Mouse (Mus musculus) hindbrain, embryonic 13.5 days (tissue): ENCODE measurements at regions not wholly inside any gene's neighbourhood (a gene's known extent, or its start where the extent isn't known, plus 50 kb on each side); places are given as distances from the start of the nearest gene placed in this dataset.
A peak's percentile ranks its signal among the peaks of the same experiment; 100 is the strongest.

Experiments
- ATAC-seq: fragments of 200-750 bp; cut with Nextera tagmentation; 2 replicates; pipeline ENCODE4 v1.8.0; 2017; ENCODE audit warnings: moderate TSS enrichment; ENCODE audit not compliant: low FRiP score
- H3K27ac ChIP-seq: fragments of 300-500 bp; sonication (generic); 2 replicates; pipeline ENCODE4 v1.5.1; 2015; ENCODE audit warnings: inconsistent platforms, mild to moderate bottlenecking, moderate library complexity
- H3K27me3 ChIP-seq: fragments of 300-500 bp; sonication (generic); 2 replicates; pipeline ENCODE4 v1.6.1; 2015; ENCODE audit warnings: mild to moderate bottlenecking, inconsistent platforms
- H3K36me3 ChIP-seq: fragments of 300-500 bp; sonication (generic); 2 replicates; pipeline ENCODE4 v1.6.1; 2015; ENCODE audit warnings: mild to moderate bottlenecking, inconsistent platforms
- H3K4me1 ChIP-seq: fragments of 300-500 bp; sonication (generic); replicated peaks from 2 replicates; pipeline ENCODE4 v1.6.1; 2015; ENCODE audit warnings: inconsistent platforms
- H3K4me2 ChIP-seq: fragments of 300-500 bp; sonication (generic); 2 replicates; pipeline ENCODE4 v1.6.1; 2015; ENCODE audit warnings: inconsistent platforms, mild to moderate bottlenecking, moderate library complexity
- H3K4me3 ChIP-seq: fragments of 300-500 bp; sonication (generic); 2 replicates; pipeline ENCODE4 v1.5.1; 2015; ENCODE audit warnings: mild to moderate bottlenecking, inconsistent platforms
- H3K9ac ChIP-seq: fragments of 300-500 bp; sonication (generic); 2 replicates; pipeline ENCODE4 v1.6.1; 2015; ENCODE audit warnings: mild to moderate bottlenecking, inconsistent platforms
- H3K9me3 ChIP-seq: fragments of 300-500 bp; sonication (generic); 2 replicates; pipeline ENCODE4 v1.6.1; 2016; ENCODE audit warnings: inconsistent platforms
- WGBS: fragments of 180-500 bp; shearing (Covaris S2); methylation state at CpG from one replicate; pipeline ENCODE4 v1.1.7; 2015; 5-methylcytosine and 5-hydroxymethylcytosine counted together

GRCm38 (mm10) chr15:88037606-88038005, 493.5 kb downstream of the Fam19a5 start:
- Histone ChIP-seq H3K4me1 (peaks cover 25% of the 10 kb centered on the region), H3K4me3 (no peak overlapping the region), H3K4me2 (no peak overlapping the region), H3K27me3 (0 out of 2 replicates have a peak, but pooled peaks cover 3% of the 10 kb centered on the region), H3K9ac (no peak overlapping the region), H3K27ac (peak overlapping the region; percentile 73; the same call in 1 of the 2 replicates), H3K9me3 (no peaks in the 10 kb centered on the region), H3K36me3 (no peaks in the 10 kb centered on the region)
- whole genome bisulfite sequencing: 88% methylated on average over 4 of the region's 4 CpGs
- no peak for ATAC-seq

GRCm38 (mm10) chr15:88042821-88043220, 498.7 kb downstream of the Fam19a5 start:
- H3K9ac ChIP-seq: no peak overlapping the region
- ATAC-seq: no peak
- no peaks in the 10 kb centered on the region for H3K9me3 ChIP-seq
- no peak overlapping the region for H3K4me3 ChIP-seq
- 93% methylated on average over 2 of the region's 2 CpGs for WGBS
- no peaks in the 10 kb centered on the region; the same call in 1 of the 2 replicates for H3K4me1 ChIP-seq
- no peak overlapping the region for H3K27ac ChIP-seq
- H3K36me3 ChIP-seq: no peaks in the 10 kb centered on the region
- 0 out of 2 replicates have a peak, but pooled peaks cover 3% of the 10 kb centered on the region for H3K27me3 ChIP-seq
- H3K4me2 ChIP-seq: no peak overlapping the region

- Histone ChIP-seq H3K27me3 (no peaks in the 10 kb centered on the region), H3K4me1 (peaks cover 12% of the 10 kb centered on the region; the same call in 1 of the 2 replicates), H3K27ac (no peak overlapping the region), H3K9me3 (no peaks in the 10 kb centered on the region), H3K4me2 (no peak overlapping the region), H3K36me3 (no peaks in the 10 kb centered on the region), H3K9ac (no peak overlapping the region), H3K4me3 (no peak overlapping the region)
- no peak for ATAC-seq
- WGBS: 72% methylated on average over 4 of the region's 4 CpGs
Observed at GRCm38 (mm10) chr15:88058071-88058470, 514.0 kb downstream of the Fam19a5 start.

GRCm38 (mm10) chr15:88060935-88061334, 516.8 kb downstream of the Fam19a5 start:
- H3K4me2 ChIP-seq: no peak overlapping the region
- ATAC-seq: no peak
- H3K27ac ChIP-seq: no peak overlapping the region
- WGBS: 88% methylated on average over 4 of the region's 4 CpGs
- H3K4me1 ChIP-seq: peaks cover 12% of the 10 kb centered on the region; the same call in 1 of the 2 replicates
- 0 out of 2 replicates have a peak, but pooled peaks cover 8% of the 10 kb centered on the region for H3K9me3 ChIP-seq
- H3K9ac ChIP-seq: no peak overlapping the region
- H3K27me3 ChIP-seq: no peaks in the 10 kb centered on the region
- no peak overlapping the region for H3K4me3 ChIP-seq
- no peaks in the 10 kb centered on the region for H3K36me3 ChIP-seq

DNA sequence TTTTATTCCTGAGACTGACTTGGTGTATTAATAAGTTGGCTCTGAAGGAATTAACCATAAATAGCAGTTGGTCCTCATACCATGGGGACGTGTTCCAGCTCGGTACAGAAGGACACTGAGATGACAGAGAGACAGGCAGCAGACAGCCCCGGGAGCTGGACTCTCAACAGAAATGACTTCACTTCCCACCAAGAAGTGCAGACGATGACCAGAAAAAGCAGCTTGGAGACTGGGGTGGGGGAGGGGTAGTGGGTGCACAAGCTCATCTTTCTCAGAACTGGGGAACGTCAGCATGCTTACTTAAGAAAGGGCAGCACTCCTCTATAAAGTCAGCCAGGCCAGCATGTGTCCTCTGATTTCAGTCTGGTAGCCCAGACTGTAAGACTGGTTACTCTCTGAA, 518.9 kb downstream of the Fam19a5 start:
- Histone ChIP-seq H3K9me3 (0 out of 2 replicates have a peak, but pooled peaks cover 8% of the 10 kb centered on the region), H3K36me3 (no peaks in the 10 kb centered on the region), H3K27me3 (no peaks in the 10 kb centered on the region), H3K27ac (no peak overlapping the region), H3K9ac (no peak overlapping the region), H3K4me1 (peaks cover 18% of the 10 kb centered on the region), H3K4me2 (no peak overlapping the region), H3K4me3 (no peak overlapping the region)
- WGBS: 73% methylated on average over 5 of the region's 5 CpGs
- no peak for ATAC-seq

DNA sequence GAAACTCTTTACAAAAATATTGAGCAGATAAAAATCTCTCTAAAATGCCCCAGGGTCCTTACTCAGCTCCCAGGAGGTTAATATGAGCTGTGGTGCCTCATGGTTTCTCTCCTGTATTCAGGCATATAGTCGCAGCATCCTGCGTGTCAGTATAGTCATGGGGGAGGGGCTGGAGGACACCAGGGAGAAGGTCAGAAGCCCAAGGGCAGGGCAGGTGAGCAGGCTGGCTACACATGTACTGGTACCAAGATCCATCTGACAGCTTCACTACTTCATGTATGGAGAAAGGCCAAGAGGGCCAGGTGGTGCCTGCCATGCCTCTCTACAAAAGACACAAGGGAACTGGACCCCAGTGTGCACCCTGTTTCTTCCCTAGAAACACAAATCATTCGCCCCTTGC, 524.4 kb downstream of the Fam19a5 start:
- ATAC-seq: no peak
- Histone ChIP-seq H3K9ac (no peak overlapping the region), H3K4me2 (no peak overlapping the region), H3K36me3 (no peaks in the 10 kb centered on the region), H3K27ac (no peak overlapping the region; the same call in 1 of the 2 replicates), H3K4me3 (no peak overlapping the region), H3K4me1 (peaks cover 22% of the 10 kb centered on the region), H3K9me3 (0 out of 2 replicates have a peak, but pooled peaks cover 8% of the 10 kb centered on the region), H3K27me3 (0 out of 2 replicates have a peak, but pooled peaks cover 11% of the 10 kb centered on the region)
- 55% methylated on average over 3 of the region's 3 CpGs for WGBS

GRCm38 (mm10) chr15:88072676-88073075, 527.4 kb upstream of the Zdhhc25 start:
- WGBS: 29% methylated on average over 1 of the region's 1 CpGs
- H3K9me3 ChIP-seq: no peaks in the 10 kb centered on the region
- peaks cover 16% of the 10 kb centered on the region; the same call in 1 of the 2 replicates for H3K27me3 ChIP-seq
- peaks cover 19% of the 10 kb centered on the region for H3K4me1 ChIP-seq
- H3K4me3 ChIP-seq: no peak overlapping the region
- ATAC-seq: no peak
- no peaks in the 10 kb centered on the region for H3K36me3 ChIP-seq
- H3K27ac ChIP-seq: no peak overlapping the region
- H3K9ac ChIP-seq: no peak overlapping the region
- no peak overlapping the region for H3K4me2 ChIP-seq

DNA sequence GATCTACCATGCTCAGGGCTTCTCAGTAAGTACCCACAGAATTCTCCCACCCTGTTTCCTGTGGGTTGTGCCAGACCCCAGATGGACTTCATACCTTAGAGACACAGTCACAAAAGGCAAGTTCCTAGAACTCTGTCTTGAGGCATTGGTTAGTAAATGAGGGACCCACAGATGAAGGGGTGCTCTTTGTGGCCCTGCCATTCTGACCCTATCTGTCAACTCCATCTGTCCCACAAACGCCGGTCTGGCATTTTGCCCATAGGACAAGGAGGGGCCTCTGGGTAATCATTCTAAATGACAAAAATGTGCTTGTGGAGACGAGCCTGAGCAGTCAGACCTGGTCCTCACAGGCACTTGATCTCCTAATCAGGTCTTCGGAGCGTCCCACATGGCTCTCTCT, 516.2 kb upstream of the Zdhhc25 start:
- Histone ChIP-seq H3K27me3 (peaks cover 4% of the 10 kb centered on the region; the same call in 1 of the 2 replicates), H3K27ac (no peak overlapping the region), H3K36me3 (no peaks in the 10 kb centered on the region), H3K9ac (no peak overlapping the region), H3K4me3 (no peak overlapping the region), H3K9me3 (no peaks in the 10 kb centered on the region), H3K4me1 (peaks cover 29% of the 10 kb centered on the region), H3K4me2 (no peak overlapping the region)
- 40% methylated on average over 5 of the region's 5 CpGs for WGBS
- no peak for ATAC-seq

- Histone ChIP-seq H3K9ac (no peak overlapping the region), H3K27ac (no peak overlapping the region), H3K4me1 (peaks cover 36% of the 10 kb centered on the region), H3K4me2 (no peak overlapping the region), H3K36me3 (no peaks in the 10 kb centered on the region), H3K4me3 (no peak overlapping the region), H3K9me3 (no peaks in the 10 kb centered on the region), H3K27me3 (0 out of 2 replicates have a peak, but pooled peaks cover 4% of the 10 kb centered on the region)
- ATAC-seq: no peak
- 61% methylated on average over 3 of the region's 3 CpGs for WGBS
Observed at GRCm38 (mm10) chr15:88085631-88086030, 514.5 kb upstream of the Zdhhc25 start.

- Histone ChIP-seq H3K9ac (no peak overlapping the region), H3K27me3 (no peaks in the 10 kb centered on the region), H3K9me3 (peaks cover 8% of the 10 kb centered on the region; the same call in 1 of the 2 replicates), H3K4me2 (no peak overlapping the region), H3K27ac (no peak overlapping the region), H3K4me3 (no peak overlapping the region), H3K4me1 (peaks cover 7% of the 10 kb centered on the region), H3K36me3 (no peaks in the 10 kb centered on the region)
- WGBS: 35% methylated on average over 4 of the region's 4 CpGs
- no peak for ATAC-seq
Observed at GRCm38 (mm10) chr15:88089486-88089885, 510.6 kb upstream of the Zdhhc25 start.

DNA sequence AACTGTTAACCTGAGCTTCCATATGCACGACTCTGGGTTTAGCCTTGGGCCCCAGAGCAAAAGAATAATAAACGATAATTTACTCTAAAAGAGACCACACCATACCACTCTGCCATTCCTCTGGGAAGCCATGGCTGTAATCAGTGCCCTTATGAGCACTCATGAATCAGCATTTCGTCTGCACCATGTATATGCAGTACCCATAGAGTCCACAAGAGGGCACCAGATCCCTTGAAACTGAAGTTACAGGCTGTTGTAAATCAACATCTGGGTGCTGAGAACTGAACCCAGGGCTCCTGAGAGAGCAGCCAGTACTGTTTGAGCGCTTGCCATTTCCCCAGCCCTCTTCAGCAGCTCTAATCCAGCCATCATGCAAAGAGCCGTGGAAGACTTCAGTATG, 508.7 kb upstream of the Zdhhc25 start:
- ATAC-seq: no peak
- no peak overlapping the region for H3K4me3 ChIP-seq
- no peak overlapping the region for H3K27ac ChIP-seq
- peaks cover 7% of the 10 kb centered on the region; the same call in 1 of the 2 replicates for H3K4me1 ChIP-seq
- no peaks in the 10 kb centered on the region for H3K27me3 ChIP-seq
- H3K9ac ChIP-seq: no peak overlapping the region
- no peaks in the 10 kb centered on the region for H3K36me3 ChIP-seq
- H3K9me3 ChIP-seq: peaks cover 8% of the 10 kb centered on the region; the same call in 1 of the 2 replicates
- WGBS: 94% methylated on average over 5 of the region's 5 CpGs
- no peak overlapping the region for H3K4me2 ChIP-seq

GRCm38 (mm10) chr15:88120376-88120775, 479.7 kb upstream of the Zdhhc25 start:
- Histone ChIP-seq H3K9me3 (no peaks in the 10 kb centered on the region), H3K9ac (no peak overlapping the region), H3K4me2 (no peak overlapping the region), H3K27ac (no peak overlapping the region), H3K27me3 (no peaks in the 10 kb centered on the region), H3K4me3 (no peak overlapping the region), H3K36me3 (no peaks in the 10 kb centered on the region), H3K4me1 (peaks cover 13% of the 10 kb centered on the region)
- WGBS: 56% methylated on average over 5 of the region's 5 CpGs
- no peak for ATAC-seq

DNA sequence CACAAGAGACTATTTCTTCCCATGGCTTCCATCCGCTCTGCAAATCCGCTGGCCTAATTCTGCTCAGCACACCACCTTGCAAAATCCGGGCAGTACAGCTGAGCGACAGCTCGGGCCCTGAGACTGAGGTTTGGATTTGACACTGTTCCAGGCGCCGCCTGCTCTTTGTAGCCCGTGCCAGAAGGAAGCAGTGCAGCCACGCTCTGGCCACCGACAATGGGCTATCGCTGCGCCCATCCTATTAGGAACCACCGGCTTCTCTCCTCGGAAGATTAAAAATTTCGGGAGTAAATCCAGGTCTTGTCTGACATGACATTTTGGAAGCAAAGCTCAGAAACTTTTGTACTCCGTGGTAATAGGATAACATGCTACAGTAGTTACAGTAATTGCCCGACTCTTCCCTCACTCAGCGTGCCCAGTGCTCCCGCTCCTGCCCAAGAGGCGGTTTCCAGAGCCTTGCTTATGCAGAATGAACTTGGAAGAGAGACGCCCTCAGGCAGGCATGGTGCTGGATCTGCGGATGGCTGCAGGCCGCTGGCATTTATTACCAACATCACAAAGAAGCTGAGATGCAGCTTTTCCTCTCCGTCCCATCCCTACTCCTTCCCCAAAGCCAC, 476.1 kb upstream of the Zdhhc25 start:
- ATAC-seq: no peak
- 84% methylated on average over 24 of the region's 24 CpGs for WGBS

More for the DNA sequence above, 476.1 kb upstream of the Zdhhc25 start:
- H3K27ac ChIP-seq: no peak overlapping the region
- no peak overlapping the region for H3K4me2 ChIP-seq
- H3K36me3 ChIP-seq: no peaks in the 10 kb centered on the region
- H3K4me1 ChIP-seq: peaks cover 6% of the 10 kb centered on the region
- no peaks in the 10 kb centered on the region for H3K27me3 ChIP-seq
- no peak overlapping the region for H3K9ac ChIP-seq
- no peaks in the 10 kb centered on the region for H3K9me3 ChIP-seq
- H3K4me3 ChIP-seq: no peak overlapping the region
